Mouse (Mus musculus) limb, embryonic 10.5 days (tissue): ENCODE data around the gene Rtkn2. TPM values are rescaled to one million over a fixed set of nuclear protein-coding genes. Genes with fewer than 3 reads are reported as not detected.

ENCODE experiments used
- DNase-seq: peaks from one replicate; pipeline ENCODE4 v3.0.0-alpha.2; 2017; ENCODE audit warnings: low spot score
- H3K27ac ChIP-seq: fragments of 300-500 bp; sonication (generic); 2 replicates; pipeline ENCODE4 v1.5.1; 2016; ENCODE audit warnings: mild to moderate bottlenecking
- H3K27me3 ChIP-seq: fragments of 300-500 bp; sonication (generic); 2 replicates; pipeline ENCODE4 v1.6.1; 2016; ENCODE audit warnings: low read depth, mild to moderate bottlenecking; ENCODE audit not compliant: poor library complexity, severe bottlenecking
- H3K36me3 ChIP-seq: fragments of 300-500 bp; sonication (generic); 2 replicates; pipeline ENCODE4 v1.6.1; 2016; ENCODE audit warnings: mild to moderate bottlenecking, moderate library complexity
- H3K4me1 ChIP-seq: fragments of 300-500 bp; sonication (generic); 2 replicates; pipeline ENCODE4 v1.6.1; 2016
- H3K4me3 ChIP-seq: fragments of 300-500 bp; sonication (generic); 2 replicates; pipeline ENCODE4 v1.5.1; 2016; ENCODE audit warnings: mild to moderate bottlenecking, moderate library complexity
- H3K9me3 ChIP-seq: fragments of 300-500 bp; sonication (generic); replicated peaks from 2 replicates; pipeline ENCODE4 v1.6.1; 2016; ENCODE audit warnings: mild to moderate bottlenecking
- WGBS: fragments of 180-500 bp; shearing (Covaris S2); methylation state at CpG from one replicate; pipeline ENCODE4 v1.1.7; 2016; 5-methylcytosine and 5-hydroxymethylcytosine counted together
- polyA plus RNA-seq: library from polyadenylated mRNA; unstranded; fragments of >200 nt; fragmentation: Nextera tagmentation; extraction: Ambion mirVana; gene quantifications from 2 replicates; pipeline ENCODE4 v1.2.1, GENCODE M21; 2016

The Rtkn2 gene
- polyA plus RNA-seq, 1 experiment from 2014 or later: 11.8 TPM

GRCm38 (mm10) chr10:67965251-67965986, 14.0 kb upstream of the Rtkn2 start:
- no peak overlapping the region for H3K27ac ChIP-seq
- WGBS: 88% methylated on average over 4 of the region's 4 CpGs
- no peak for DNase-seq

GRCm38 (mm10) chr10:67966102-67966501, 13.3 kb upstream of the Rtkn2 start:
- H3K4me3 ChIP-seq: no peak overlapping the region
- DNase-seq: no peak
- no peak overlapping the region for H3K27ac ChIP-seq
- no peaks in the 10 kb centered on the region for H3K36me3 ChIP-seq
- H3K9me3 ChIP-seq: no peaks in the 10 kb centered on the region
- WGBS: 83% methylated on average over 6 of the region's 6 CpGs
- H3K4me1 ChIP-seq: peaks cover 6% of the 10 kb centered on the region
- H3K27me3 ChIP-seq: no peaks in the 10 kb centered on the region

More at GRCm38 (mm10) chr10:67965251-67965986, 14.0 kb upstream of the Rtkn2 start:
- H3K9me3 ChIP-seq: no peaks in the 10 kb centered on the region
- H3K27me3 ChIP-seq: no peaks in the 10 kb centered on the region
- no peaks in the 10 kb centered on the region for H3K36me3 ChIP-seq
- H3K4me3 ChIP-seq: no peak overlapping the region
- no peaks in the 10 kb centered on the region for H3K4me1 ChIP-seq

GRCm38 (mm10) chr10:67966983-67967382, 12.4 kb upstream of the Rtkn2 start:
- DNase-seq: no peak
- Histone ChIP-seq H3K27ac (no peak overlapping the region), H3K4me1 (peaks cover 15% of the 10 kb centered on the region), H3K27me3 (no peaks in the 10 kb centered on the region), H3K36me3 (no peaks in the 10 kb centered on the region), H3K4me3 (no peak overlapping the region), H3K9me3 (no peaks in the 10 kb centered on the region)
- 97% methylated on average over 2 of the region's 2 CpGs for WGBS

- DNase-seq: peak; percentile 55
- 27% methylated on average over 11 of the region's 11 CpGs for WGBS
- Histone ChIP-seq H3K27ac (peak overlapping the region; percentile 66), H3K4me3 (peak overlapping the region; percentile 8; the same call in 1 of the 2 replicates), H3K4me1 (peaks cover 19% of the 10 kb centered on the region), H3K9me3 (no peaks in the 10 kb centered on the region), H3K36me3 (no peaks in the 10 kb centered on the region), H3K27me3 (no peaks in the 10 kb centered on the region)
Observed at GRCm38 (mm10) chr10:67971166-67971796, 8.1 kb upstream of the Rtkn2 start.

GRCm38 (mm10) chr10:67977271-67977670, 2.1 kb upstream of the Rtkn2 start:
- no peak overlapping the region for H3K4me3 ChIP-seq
- no peak for DNase-seq
- H3K36me3 ChIP-seq: no peaks in the 10 kb centered on the region
- H3K9me3 ChIP-seq: no peaks in the 10 kb centered on the region
- WGBS: 70% methylated on average over 4 of the region's 4 CpGs
- H3K27ac ChIP-seq: no peak overlapping the region
- peaks cover 14% of the 10 kb centered on the region for H3K4me1 ChIP-seq
- no peaks in the 10 kb centered on the region for H3K27me3 ChIP-seq

- H3K4me1 ChIP-seq: peaks cover 12% of the 10 kb centered on the region; the same call in 1 of the 2 replicates
- no peak overlapping the region for H3K4me3 ChIP-seq
- DNase-seq: no peak
- 93% methylated on average over 8 of the region's 8 CpGs for WGBS
- H3K36me3 ChIP-seq: peaks cover 11% of the 10 kb centered on the region
- no peak overlapping the region for H3K27ac ChIP-seq
- H3K9me3 ChIP-seq: no peaks in the 10 kb centered on the region
- no peaks in the 10 kb centered on the region for H3K27me3 ChIP-seq
Observed at GRCm38 (mm10) chr10:67983776-67984175, 4.4 kb downstream of the Rtkn2 start.

- peak; percentile 62 for DNase-seq
- no peaks in the 10 kb centered on the region for H3K27me3 ChIP-seq
- peaks cover 10% of the 10 kb centered on the region; the same call in 1 of the 2 replicates for H3K4me1 ChIP-seq
- peaks cover 17% of the 10 kb centered on the region for H3K36me3 ChIP-seq
- 56% methylated on average over 13 of the region's 13 CpGs for WGBS
- H3K27ac ChIP-seq: no peak overlapping the region
- H3K4me3 ChIP-seq: no peak overlapping the region
- H3K9me3 ChIP-seq: no peaks in the 10 kb centered on the region
Observed at GRCm38 (mm10) chr10:67984271-67984943, 5.0 kb downstream of the Rtkn2 start.

GRCm38 (mm10) chr10:67985100-67985499, 5.7 kb downstream of the Rtkn2 start:
- peaks cover 9% of the 10 kb centered on the region; the same call in 1 of the 2 replicates for H3K4me1 ChIP-seq

GRCm38 (mm10) chr10:67995356-67995755, 16.0 kb downstream of the Rtkn2 start:
- peaks cover 23% of the 10 kb centered on the region for H3K36me3 ChIP-seq
- 84% methylated on average over 12 of the region's 12 CpGs for WGBS

More at GRCm38 (mm10) chr10:67985100-67985499, 5.7 kb downstream of the Rtkn2 start:
- H3K36me3 ChIP-seq: peaks cover 22% of the 10 kb centered on the region
- WGBS: 91% methylated on average over 17 of the region's 17 CpGs
- no peak overlapping the region for H3K4me3 ChIP-seq
- H3K27me3 ChIP-seq: no peaks in the 10 kb centered on the region
- DNase-seq: no peak
- no peak overlapping the region for H3K27ac ChIP-seq
- no peaks in the 10 kb centered on the region for H3K9me3 ChIP-seq

GRCm38 (mm10) chr10:67996171-67996570, 16.8 kb downstream of the Rtkn2 start:
- Histone ChIP-seq H3K4me3 (no peak overlapping the region), H3K36me3 (peaks cover 15% of the 10 kb centered on the region), H3K9me3 (no peaks in the 10 kb centered on the region), H3K27ac (no peak overlapping the region), H3K27me3 (no peaks in the 10 kb centered on the region), H3K4me1 (0 out of 2 replicates have a peak, but pooled peaks cover 5% of the 10 kb centered on the region)
- DNase-seq: no peak
- WGBS: 0% methylated on average over 1 of the region's 1 CpGs

More at GRCm38 (mm10) chr10:67995356-67995755, 16.0 kb downstream of the Rtkn2 start:
- Histone ChIP-seq H3K4me1 (0 out of 2 replicates have a peak, but pooled peaks cover 8% of the 10 kb centered on the region), H3K27ac (no peak overlapping the region), H3K9me3 (no peaks in the 10 kb centered on the region), H3K27me3 (no peaks in the 10 kb centered on the region), H3K4me3 (no peak overlapping the region)
- no peak for DNase-seq

- Histone ChIP-seq H3K4me1 (0 out of 2 replicates have a peak, but pooled peaks cover 5% of the 10 kb centered on the region), H3K36me3 (peaks cover 9% of the 10 kb centered on the region), H3K9me3 (no peaks in the 10 kb centered on the region), H3K27ac (no peak overlapping the region), H3K27me3 (no peaks in the 10 kb centered on the region), H3K4me3 (no peak overlapping the region)
- 38% methylated on average over 13 of the region's 13 CpGs for WGBS
- DNase-seq: peak; percentile 86
Observed at GRCm38 (mm10) chr10:67998116-67998635, 18.8 kb downstream of the Rtkn2 start.

- Histone ChIP-seq H3K36me3 (peaks cover 9% of the 10 kb centered on the region), H3K27ac (no peak overlapping the region), H3K4me1 (0 out of 2 replicates have a peak, but pooled peaks cover 9% of the 10 kb centered on the region), H3K27me3 (no peaks in the 10 kb centered on the region), H3K9me3 (no peaks in the 10 kb centered on the region), H3K4me3 (no peak overlapping the region)
- DNase-seq: no peak
- 91% methylated on average over 10 of the region's 10 CpGs for WGBS
Observed at GRCm38 (mm10) chr10:67999170-67999569, 19.8 kb downstream of the Rtkn2 start.
